Mouse (Mus musculus) MEL (cell line): ENCODE results near the gene Smg6. TPM values are rescaled to one million over a fixed set of nuclear protein-coding genes. Genes with fewer than 3 reads are reported as not detected.

Source experiments
- DNase-seq: peaks from one replicate; pipeline ENCODE4 v3.0.0; 2011; ENCODE audit warnings: low read depth, low spot score
- H3K27ac ChIP-seq: 2 replicates; pipeline ENCODE4 v1.5.1; 2012; ENCODE audit warnings: low read depth, mild to moderate bottlenecking, control low read depth, low read length, moderate library complexity; ENCODE audit not compliant: control insufficient read depth
- H3K27me3 ChIP-seq, 2 experiments: fragments of 150-350 bp in 1 of 2; sonication (generic) in 1 of 2; 2 replicates each; pipeline ENCODE4 v1.6.1; 2012; ENCODE audit warnings: low read length in 2 of 2, mild to moderate bottlenecking in 2 of 2, improper control_type of control experiment in 1 of 2, moderate library complexity in 1 of 2; ENCODE audit not compliant: insufficient read depth in 2 of 2, control insufficient read depth in 1 of 2
- H3K36me3 ChIP-seq, 2 experiments: 2 replicates each; pipeline ENCODE4 v1.6.1; 2012 to 2014; ENCODE audit warnings: low read length in 2 of 2, improper control_type of control experiment in 1 of 2, inconsistent platforms in 1 of 2, mild to moderate bottlenecking in 1 of 2; ENCODE audit not compliant: insufficient read depth in 2 of 2, control insufficient read depth in 1 of 2
- H3K4me1 ChIP-seq, 2 experiments: fragments of 150-350 bp in 1 of 2; sonication (generic) in 1 of 2; 2 replicates each; pipeline ENCODE4 v1.6.1; 2012; ENCODE audit warnings: low read length in 2 of 2, improper control_type of control experiment in 1 of 2, mild to moderate bottlenecking in 1 of 2; ENCODE audit not compliant: insufficient read depth in 2 of 2, control insufficient read depth in 1 of 2
- H3K4me3 ChIP-seq, 2 experiments: fragments of 150-350 bp in 1 of 2; sonication (generic) in 1 of 2; 2 replicates each; pipeline ENCODE4 v1.5.1; 2012; ENCODE audit warnings: low read depth in 2 of 2, low read length in 2 of 2, mild to moderate bottlenecking in 2 of 2, moderate library complexity in 2 of 2, control low read depth in 1 of 2, improper control_type of control experiment in 1 of 2; ENCODE audit not compliant: control insufficient read depth in 1 of 2, insufficient read depth in 1 of 2
- H3K79me2 ChIP-seq: 2 replicates; pipeline ENCODE4 v1.6.1; 2012; ENCODE audit warnings: mild to moderate bottlenecking, low read length, moderate library complexity; ENCODE audit not compliant: control insufficient read depth, poor library complexity, insufficient read depth
- H3K9ac ChIP-seq: 2 replicates; pipeline ENCODE4 v1.6.1; 2012; ENCODE audit warnings: low read depth, mild to moderate bottlenecking, control low read depth, low read length, moderate library complexity; ENCODE audit not compliant: control insufficient read depth, poor library complexity, severe bottlenecking
- H3K9me3 ChIP-seq: fragments of 150-350 bp; sonication (generic); replicated peaks from 2 replicates; pipeline ENCODE4 v1.6.1; 2012; ENCODE audit warnings: mild to moderate bottlenecking, low read length, improper control_type of control experiment, moderate library complexity; ENCODE audit not compliant: insufficient read depth
- BHLHE40 ChIP-seq: IDR thresholded peaks from 2 replicates; pipeline ENCODE4 v1.6.1; 2012; ENCODE audit warnings: low read depth, mild to moderate bottlenecking, inconsistent platforms, low read length, improper control_type of control experiment, borderline replicate concordance
- ELF1 ChIP-seq: IDR thresholded peaks from 2 replicates; pipeline ENCODE4 v1.6.1; 2014; ENCODE audit warnings: low read depth, mild to moderate bottlenecking, inconsistent platforms, low read length, improper control_type of control experiment, moderate library complexity
- EP300 ChIP-seq, 2 experiments: IDR thresholded peaks; 2 replicates each; pipeline ENCODE4 v1.6.1; 2011; ENCODE audit warnings: improper control_type of control experiment in 2 of 2, low read length in 2 of 2, low read depth in 1 of 2, mild to moderate bottlenecking in 1 of 2
- GABPA ChIP-seq: IDR thresholded peaks from 2 replicates; pipeline ENCODE4 v1.6.1; 2012; ENCODE audit warnings: low read depth, mild to moderate bottlenecking, inconsistent platforms, low read length, improper control_type of control experiment, moderate library complexity
- GATA1 ChIP-seq: IDR thresholded peaks from 2 replicates; pipeline ENCODE4 v1.6.1; 2011; ENCODE audit warnings: low read depth, low read length, improper control_type of control experiment
- HCFC1 ChIP-seq: IDR thresholded peaks from 2 replicates; pipeline ENCODE4 v1.6.1; 2012; ENCODE audit warnings: low read depth, mild to moderate bottlenecking, inconsistent platforms, low read length, improper control_type of control experiment, moderate library complexity
- JUND ChIP-seq: IDR thresholded peaks from 2 replicates; pipeline ENCODE4 v1.6.1; 2011; ENCODE audit warnings: low read depth, mild to moderate bottlenecking, improper control_type of control experiment, low read length
- NRF1 ChIP-seq: IDR thresholded peaks from 2 replicates; pipeline ENCODE4 v1.6.1; 2014; ENCODE audit warnings: low read depth, mild to moderate bottlenecking, inconsistent platforms, low read length, improper control_type of control experiment, moderate library complexity; ENCODE audit not compliant: poor library complexity, insufficient read depth, severe bottlenecking
- POLR2AphosphoS2 ChIP-seq: IDR thresholded peaks from 2 replicates; pipeline ENCODE4 v1.6.1; 2011; ENCODE audit warnings: low read length, improper control_type of control experiment
- RAD21 ChIP-seq: IDR thresholded peaks from 2 replicates; pipeline ENCODE4 v1.6.1; 2011; ENCODE audit warnings: mild to moderate bottlenecking, low read depth, low read length, improper control_type of control experiment
- SMC3 ChIP-seq: IDR thresholded peaks from 2 replicates; pipeline ENCODE4 v1.6.1; 2011; ENCODE audit warnings: low read depth, low read length, improper control_type of control experiment
- TBP ChIP-seq: IDR thresholded peaks from 2 replicates; pipeline ENCODE4 v1.8.0; 2011; ENCODE audit warnings: low read depth, low read length, improper control_type of control experiment
- USF1 ChIP-seq: IDR thresholded peaks from 2 replicates; pipeline ENCODE4 v1.6.1; 2014; ENCODE audit warnings: low read depth, mild to moderate bottlenecking, inconsistent platforms, low read length, improper control_type of control experiment, moderate library complexity
- USF2 ChIP-seq, 2 experiments: IDR thresholded peaks; 2 replicates each; pipeline ENCODE4 v1.6.1; 2011 to 2012; ENCODE audit warnings: improper control_type of control experiment in 2 of 2, low read length in 2 of 2, borderline replicate concordance in 1 of 2, inconsistent platforms in 1 of 2, low read depth in 1 of 2, mild to moderate bottlenecking in 1 of 2; ENCODE audit not compliant: insufficient read depth in 1 of 2
- ZKSCAN1 ChIP-seq: IDR thresholded peaks from 2 replicates; pipeline ENCODE4 v1.6.1; 2012; ENCODE audit warnings: low read depth, mild to moderate bottlenecking, inconsistent platforms, low read length, improper control_type of control experiment, moderate library complexity
- ZMIZ1 ChIP-seq: IDR thresholded peaks from 2 replicates; pipeline ENCODE4 v1.6.1; 2012; ENCODE audit warnings: low read depth, mild to moderate bottlenecking, inconsistent platforms, low read length, improper control_type of control experiment, moderate library complexity
- polyA plus RNA-seq, 2 experiments: library from polyadenylated mRNA; stranded (reverse) in 1 of 2; unstranded in 1 of 2; fragments of >175 nt in 1 of 2; fragments of >200 nt in 1 of 2; gene quantifications; 2 replicates each; pipeline versions ENCODE4 v1.2.1 to v1.2.4; 2012; ENCODE audit warnings: low replicate concordance in 2 of 2, low read depth in 1 of 2; ENCODE audit not compliant: insufficient read length in 2 of 2, insufficient read depth in 1 of 2, missing spikeins in 1 of 2
- total RNA-seq: library from RNA; depleted of rRNA; stranded (reverse); fragments of 300-350 nt; gene quantifications from 2 replicates; pipeline ENCODE4 v1.2.3, GENCODE M21; 2012

Gene Smg6
- total and polyA plus RNA-seq, 3 experiments, result 11.6 to 19.0 TPM; not detected in 1

DNA sequence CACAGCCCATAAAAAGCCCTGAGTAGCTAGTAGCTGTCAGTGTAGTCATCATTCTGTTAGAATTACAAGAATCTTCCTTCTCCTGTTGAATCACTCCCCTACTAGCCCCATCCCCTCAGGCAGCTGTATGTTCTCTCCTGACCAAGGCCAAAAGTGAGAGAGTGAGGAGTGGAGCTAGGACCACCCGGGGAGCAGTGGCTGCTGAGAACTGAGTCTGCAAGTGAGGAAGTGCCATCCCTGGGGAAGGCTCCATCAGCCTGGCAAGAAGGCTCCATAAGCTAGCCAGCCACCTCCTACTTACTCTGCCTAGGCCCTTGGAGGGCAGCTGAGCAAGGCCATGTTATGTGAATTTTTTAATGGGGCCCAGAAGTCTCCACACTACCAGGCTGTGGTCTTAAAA lies 216.3 kb downstream of the Smg6 start:
- H3K4me1 ChIP-seq, result peaks cover 4 to 7% of the 10 kb centered on the region in 2 experiments; a peak in 3 of 4 replicates

DNA sequence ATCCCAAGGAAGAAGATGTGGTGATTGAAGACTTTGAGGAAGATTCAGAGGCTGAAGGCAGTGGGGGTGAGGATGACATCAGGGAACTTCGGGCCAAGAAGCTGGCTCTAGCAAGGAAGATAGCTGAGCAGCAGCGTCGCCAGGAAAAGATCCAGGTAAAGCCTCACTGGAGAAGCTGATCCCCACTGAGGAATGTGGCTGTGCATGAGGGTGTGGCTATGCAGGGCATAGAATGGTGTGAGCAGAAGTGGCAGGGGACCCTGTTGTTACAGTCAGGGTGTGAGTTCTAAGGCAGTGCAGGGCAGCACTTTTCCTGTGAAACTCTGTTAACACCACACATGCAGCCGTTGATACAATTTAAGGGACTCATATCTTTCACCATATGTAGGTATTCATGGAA lies 217.1 kb downstream of the Smg6 start:
- no peak for DNase-seq
- H3K36me3 ChIP-seq, result peaks cover 0 to 11% of the 10 kb centered on the region in 2 experiments; a peak in 2 of 4 replicates
- no peaks in the 10 kb centered on the region for H3K27me3 ChIP-seq
- H3K4me1 ChIP-seq, result peaks cover 0 to under 1% of the 10 kb centered on the region in 2 experiments; a peak in 2 of 4 replicates
- no peak overlapping the region for H3K27ac ChIP-seq
- no peak overlapping the region for H3K4me3 ChIP-seq
- no peaks in the 10 kb centered on the region for H3K9me3 ChIP-seq
- no peak for TF ChIP-seq NRF1
- TF ChIP-seq BHLHE40, result no peak
- no peak for TF ChIP-seq GABPA
- no peak for TF ChIP-seq USF1
- TF ChIP-seq HCFC1, result no peak
- TF ChIP-seq ZMIZ1, result no peak
- TF ChIP-seq SMC3, result no peak
- no peak for TF ChIP-seq RAD21
- TF ChIP-seq ELF1, result no peak
- TF ChIP-seq GATA1, result no peak
- TF ChIP-seq ZKSCAN1, result no peak
- no peak for TF ChIP-seq EP300 (IDR thresholded peaks at IDR 0.05; ENCODE audit: low read depth in 1 of 2, low read length in 2 of 2)
- no peak for TF ChIP-seq TBP
- TF ChIP-seq USF2 (IDR thresholded peaks at IDR 0.05; ENCODE audit: borderline replicate concordance in 1 of 2, insufficient read depth in 1 of 2, low read depth in 1 of 2, low read length in 2 of 2), result no peak
- TF ChIP-seq JUND, result no peak
- no peak overlapping the region for H3K9ac ChIP-seq
- no peaks in the 10 kb centered on the region for H3K79me2 ChIP-seq

More for the DNA sequence above, 216.3 kb downstream of the Smg6 start:
- no peak for DNase-seq
- Histone ChIP-seq H3K36me3 (peaks cover 0 to 11% of the 10 kb centered on the region in 2 experiments; a peak in 2 of 4 replicates), H3K4me3 (no peak overlapping the region), H3K27ac (no peak overlapping the region), H3K9me3 (no peaks in the 10 kb centered on the region), H3K79me2 (no peaks in the 10 kb centered on the region), H3K27me3 (no peaks in the 10 kb centered on the region), H3K9ac (no peak overlapping the region)
- TF ChIP-seq BHLHE40 (no peak), POLR2AphosphoS2 (no peak)
